ENCODE assay signal across 8 mouse cellular contexts in the genomic region with DNA sequence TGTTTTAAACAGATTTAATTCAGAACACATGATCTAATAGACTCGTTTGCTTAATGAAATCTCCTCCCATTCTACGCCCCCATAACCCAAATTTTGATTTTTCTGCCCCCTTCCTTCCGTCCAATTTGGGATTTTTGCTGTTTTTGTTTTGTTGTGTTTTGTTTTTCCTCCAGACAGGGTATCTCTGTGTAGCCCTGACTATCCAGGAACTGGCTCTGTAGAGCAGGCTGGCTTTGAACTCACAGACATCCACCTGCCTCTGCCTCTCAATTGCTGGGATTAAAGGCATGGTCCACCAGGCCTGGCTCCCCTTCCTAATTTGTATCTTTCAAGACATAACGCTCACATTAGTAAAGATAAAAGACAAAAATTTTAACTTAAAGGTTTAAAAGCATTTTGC. TPM values are rescaled to one million over a fixed set of nuclear protein-coding genes. Genes with fewer than 3 reads are reported as not detected.
DNase-seq lines count a peak whose midpoint lies in the region; ATAC-seq and TF ChIP-seq lines count a peak whose summit lies in the region.
"Had no signal": no experiment of that assay in that cellular context is flagged by ENCODE, and none has a peak within 500 bp of the region (broad histone marks: within the 10 kb centered on the region; RNA-seq: fewer than 3 reads in every experiment).

No protein-coding gene starts in this region.

- TF ChIP-seq CTCF in CH12.LX (conservative IDR thresholded peaks at IDR 0.05 in 1 of 2, IDR thresholded peaks at IDR 0.05 in 1 of 2; ENCODE audit: low read depth in 2 of 2, low read length in 2 of 2) (no peak), E14TG2a.4 (conservative IDR thresholded peaks at IDR 0.05; ENCODE audit: low read length) (no peak)

- H3K27me3 ChIP-seq in CH12.LX (replicated peaks) (no peaks in the 10 kb centered on the region), E14TG2a.4 (ENCODE audit: insufficient read depth, low read length) (peaks cover 10% of the 10 kb centered on the region)
- no peaks in the 10 kb centered on the region; the same call in 1 of the 2 replicates for H3K27me3 ChIP-seq in hindbrain, embryonic 10.5 days (ENCODE audit: insufficient read depth, poor library complexity, severe bottlenecking)
- peaks cover 26% of the 10 kb centered on the region for H3K27me3 ChIP-seq in liver, embryonic 15.5 days

- H3K4me1 ChIP-seq in CH12.LX (ENCODE audit: control insufficient read depth in 1 of 2, insufficient read depth in 2 of 2) (peaks cover 15 to 67% of the 10 kb centered on the region in 2 experiments), E14TG2a.4 (replicated peaks; ENCODE audit: low read depth, low read length) (peaks cover 66% of the 10 kb centered on the region)
- peaks cover 78% of the 10 kb centered on the region for H3K4me1 ChIP-seq in hindbrain, embryonic 10.5 days (replicated peaks)
- peaks cover 70% of the 10 kb centered on the region for H3K4me1 ChIP-seq in liver, embryonic 15.5 days (replicated peaks)

- dilution Hi-C loops in CH12.LX (cut with MboI; ENCODE audit: extremely low pct_ligation_motif_present, extremely low pct_unique_long_range_greater_than_20kb, low sequenced_read_pairs) = no loop called here

- TF ChIP-seq EP300 in CH12.LX (IDR thresholded peaks at IDR 0.05; ENCODE audit: low read length) = no peak

- DNase-seq in CH12.LX (ENCODE audit: extremely low read depth) = no peak
- DNase-seq in hindbrain, embryonic 10.5 days (ENCODE audit: low spot score) = no peak
- DNase-seq in adrenal gland, adult 18-20 months (ENCODE audit: low spot score in 2 of 2) = no peak
- DNase-seq in frontal cortex, postnatal 14 days (ENCODE audit: low spot score in 2 of 2) = no peak

- H3K9me3 ChIP-seq in CH12.LX (replicated peaks; ENCODE audit: low read length) = peaks cover 15% of the 10 kb centered on the region
- H3K9me3 ChIP-seq in E14TG2a.4 (ENCODE audit: low read length) = no peaks in the 10 kb centered on the region
- no peaks in the 10 kb centered on the region for H3K9me3 ChIP-seq in hindbrain, embryonic 10.5 days
- H3K9me3 ChIP-seq in liver, embryonic 15.5 days (replicated peaks) = no peaks in the 10 kb centered on the region

- peak overlapping the region; percentile 64; the same call in 1 of the 2 replicates for H3K9ac ChIP-seq in CH12.LX (ENCODE audit: insufficient read depth, low read depth)
- no peak overlapping the region for H3K9ac ChIP-seq in liver, embryonic 15.5 days

- TF ChIP-seq POLR2A in CH12.LX (IDR thresholded peaks at IDR 0.05; ENCODE audit: low read depth, low read length) = no peak

- H3K4me3 ChIP-seq in CH12.LX (replicated peaks in 1 of 3; ENCODE audit: low read depth in 2 of 3, low read length in 2 of 3, poor library complexity in 1 of 3) = peak overlapping the region in 1 of 3 experiments; percentile 42
- peak overlapping the region; percentile 93 for H3K4me3 ChIP-seq in E14TG2a.4 (replicated peaks; ENCODE audit: low read length)
- peak overlapping the region; percentile 96 for H3K4me3 ChIP-seq in hindbrain, embryonic 10.5 days
- peak overlapping the region; percentile 67 for H3K4me3 ChIP-seq in liver, embryonic 15.5 days (replicated peaks)
- H3K4me3 ChIP-seq: erythroblast, embryonic 14.5 days had no signal

- in situ Hi-C loops in CH12.LX (cut with MboI; ENCODE audit: low pct_ligation_motif_present, low pct_unique_long_range_greater_than_20kb, low sequenced_read_pairs) = no loop called here

- peaks cover 14 to 22% of the 10 kb centered on the region in 2 experiments for H3K36me3 ChIP-seq in CH12.LX (replicated peaks in 1 of 2; ENCODE audit: control insufficient read depth in 1 of 2, insufficient read depth in 1 of 2, low read length in 1 of 2)
- peaks cover 66% of the 10 kb centered on the region for H3K36me3 ChIP-seq in E14TG2a.4 (ENCODE audit: insufficient read depth, low read length)
- peaks cover 53% of the 10 kb centered on the region for H3K36me3 ChIP-seq in hindbrain, embryonic 10.5 days
- no peaks in the 10 kb centered on the region; the same call in 1 of the 2 replicates for H3K36me3 ChIP-seq in liver, embryonic 15.5 days (replicated peaks)

- WGBS in hindbrain, embryonic 10.5 days = 20% methylated on average over 4 of the region's 4 CpGs
- 66% methylated on average over 4 of the region's 4 CpGs for whole genome bisulfite sequencing in liver, embryonic 15.5 days (ENCODE audit: insufficient replicate concordance)

- H3K79me2 ChIP-seq in CH12.LX (replicated peaks; ENCODE audit: control insufficient read depth, extremely low read depth, insufficient read depth, poor library complexity, severe bottlenecking) = peaks cover 36% of the 10 kb centered on the region

- no peak for ATAC-seq in liver, embryonic 15.5 days (ENCODE audit: insufficient read depth)
- ATAC-seq in megakaryocyte-erythroid progenitor cell, adult 5-6 weeks (replicated peaks; ENCODE audit: low FRiP score, low TSS enrichment, poor library complexity, severe bottlenecking) = no peak

- TF ChIP-seq RAD21 in CH12.LX (IDR thresholded peaks at IDR 0.05; ENCODE audit: low read depth, low read length) = no peak

- H3K27ac ChIP-seq in CH12.LX (ENCODE audit: insufficient read depth, low read depth) = no peak overlapping the region
- H3K27ac ChIP-seq in hindbrain, embryonic 10.5 days = peak overlapping the region; percentile 96
- H3K27ac ChIP-seq in liver, embryonic 15.5 days (replicated peaks) = 0 out of 2 replicates have a peak overlapping the region, but pooled peaks have one; percentile 10

- peak overlapping the region; percentile 86 for H3K4me2 ChIP-seq in CH12.LX (ENCODE audit: insufficient read depth, low read depth, poor library complexity, severe bottlenecking)
- peak overlapping the region; percentile 90 for H3K4me2 ChIP-seq in liver, embryonic 15.5 days

TF ChIP-seq in CH12.LX, 34 proteins besides CTCF, POLR2A, EP300 and RAD21:
- TF ChIP-seq MAX (IDR thresholded peaks at IDR 0.05; ENCODE audit: low read length) = no peak
- TF ChIP-seq POLR2AphosphoS2 (IDR thresholded peaks at IDR 0.05; ENCODE audit: low read depth, low read length) = no peak
- no peak for TF ChIP-seq NRF1 (IDR thresholded peaks at IDR 0.05; ENCODE audit: low read depth, low read length)
- no peak for TF ChIP-seq PAX5 (IDR thresholded peaks at IDR 0.05; ENCODE audit: low read length)
- no peak for TF ChIP-seq ZMIZ1 (IDR thresholded peaks at IDR 0.05; ENCODE audit: low read depth, low read length)
- no peak for TF ChIP-seq ZKSCAN1 (IDR thresholded peaks at IDR 0.05; ENCODE audit: borderline replicate concordance, low read depth, low read length)
- no peak for TF ChIP-seq HCFC1 (IDR thresholded peaks at IDR 0.05; ENCODE audit: low read depth, low read length)
- TF ChIP-seq MYC (IDR thresholded peaks at IDR 0.05; ENCODE audit: low read depth, low read length) = no peak
- TF ChIP-seq KAT2A (IDR thresholded peaks at IDR 0.05; ENCODE audit: insufficient replicate concordance, low read length) = no peak
- TF ChIP-seq MEF2A (IDR thresholded peaks at IDR 0.05; ENCODE audit: borderline replicate concordance, low read depth, low read length) = no peak
- no peak for TF ChIP-seq CHD1 (IDR thresholded peaks at IDR 0.05; ENCODE audit: low read depth, low read length)
- TF ChIP-seq IRF4 (IDR thresholded peaks at IDR 0.05; ENCODE audit: low read depth, low read length) = no peak
- TF ChIP-seq CHD2 (IDR thresholded peaks at IDR 0.05; ENCODE audit: low read length) = no peak
- no peak for TF ChIP-seq ETS1 (conservative IDR thresholded peaks at IDR 0.05; ENCODE audit: low read depth, low read length)
- no peak for TF ChIP-seq ZNF384 (IDR thresholded peaks at IDR 0.05; ENCODE audit: low read depth, low read length)
- TF ChIP-seq ZC3H11A (IDR thresholded peaks at IDR 0.05; ENCODE audit: low read depth, low read length) = no peak
- TF ChIP-seq RCOR1 (conservative IDR thresholded peaks at IDR 0.05; ENCODE audit: low read depth, low read length) = no peak
- TF ChIP-seq MXI1 (IDR thresholded peaks at IDR 0.05; ENCODE audit: low read depth, low read length) = no peak
- no peak for TF ChIP-seq SMC3 (IDR thresholded peaks at IDR 0.05; ENCODE audit: low read depth, low read length)
- TF ChIP-seq JUN (IDR thresholded peaks at IDR 0.05; ENCODE audit: insufficient read depth, low read depth, low read length) = no peak

RNA-seq across cellular contexts. Expression of gene Fzd7, which starts 3.6 kb away (rescaled TPM):
- total RNA-seq in CH12.LX (2012; rRNA removed) = 8.2 and 10.1 TPM in 2 replicates
- 3.3 and 4.0 TPM in 2 replicates for total RNA-seq in CH12.LX (2014; rRNA removed)
- 4.2 and 4.8 TPM in 2 replicates for polyA plus RNA-seq in CH12.LX (2012; ENCODE audit: insufficient read length, low read depth)
- 14.4 and 16.1 TPM in 2 replicates for polyA plus RNA-seq in hindbrain, embryonic 10.5 days (2016; fragmentation: Nextera tagmentation; extraction: Ambion mirVana)
- 1.1 and 1.3 TPM in 2 replicates for polyA plus RNA-seq in liver, embryonic 15.5 days (2015; fragmentation: Nextera tagmentation; extraction: Ambion mirVana)
- total RNA-seq in adrenal gland, adult 18-20 months (2021) = 10 to 100 TPM in 1 of 2 experiments, 1 to 10 TPM in 1; 9.9 to 15.2 TPM
- 14.0 and 16.1 TPM in 2 replicates for total RNA-seq in megakaryocyte-erythroid progenitor cell, adult 5-6 weeks (2014; fragmentation: Nextera tagmentation)
- 15.4 and 18.0 TPM in 2 replicates for total RNA-seq in megakaryocyte-erythroid progenitor cell, adult 5-6 weeks (2017)

RNA-seq across cellular contexts. Expression of gene Gm973, which starts 30.3 kb away (rescaled TPM):
- total RNA-seq in CH12.LX (2012; rRNA removed) = 7.6 and 8.8 TPM in 2 replicates
- 2.3 and 4.3 TPM in 2 replicates for total RNA-seq in CH12.LX (2014; rRNA removed)
- 14.9 and 17.7 TPM in 2 replicates for polyA plus RNA-seq in CH12.LX (2012; ENCODE audit: insufficient read length, low read depth)
- 9.0 TPM in 2 replicates for polyA plus RNA-seq in hindbrain, embryonic 10.5 days (2016; fragmentation: Nextera tagmentation; extraction: Ambion mirVana)
- polyA plus RNA-seq in liver, embryonic 15.5 days (2015; fragmentation: Nextera tagmentation; extraction: Ambion mirVana) = 0.12 TPM in 1 of 2 replicates, not detected in the other
- 10 to 100 TPM in 1 of 2 experiments, 1 to 10 TPM in 1; 2.7 to 31.5 TPM for total RNA-seq in adrenal gland, adult 18-20 months (2021)
- total RNA-seq in megakaryocyte-erythroid progenitor cell, adult 5-6 weeks (2014; fragmentation: Nextera tagmentation) = 3.1 and 14.2 TPM in 2 replicates
- total RNA-seq in megakaryocyte-erythroid progenitor cell, adult 5-6 weeks (2017) = 1.4 TPM in 1 of 2 replicates, not detected in the other
- polyA plus RNA-seq: erythroblast, embryonic 14.5 days had no signal
